Mouse (Mus musculus) right cerebral cortex, postnatal 10 days (tissue): ENCODE results near the gene Drc1.

ENCODE experiments used
- DNase-seq, 2 experiments: peaks; one replicate each; pipeline ENCODE4 v3.0.0; 2021; ENCODE audit warnings: low spot score in 2 of 2

Gene Drc1

DNA sequence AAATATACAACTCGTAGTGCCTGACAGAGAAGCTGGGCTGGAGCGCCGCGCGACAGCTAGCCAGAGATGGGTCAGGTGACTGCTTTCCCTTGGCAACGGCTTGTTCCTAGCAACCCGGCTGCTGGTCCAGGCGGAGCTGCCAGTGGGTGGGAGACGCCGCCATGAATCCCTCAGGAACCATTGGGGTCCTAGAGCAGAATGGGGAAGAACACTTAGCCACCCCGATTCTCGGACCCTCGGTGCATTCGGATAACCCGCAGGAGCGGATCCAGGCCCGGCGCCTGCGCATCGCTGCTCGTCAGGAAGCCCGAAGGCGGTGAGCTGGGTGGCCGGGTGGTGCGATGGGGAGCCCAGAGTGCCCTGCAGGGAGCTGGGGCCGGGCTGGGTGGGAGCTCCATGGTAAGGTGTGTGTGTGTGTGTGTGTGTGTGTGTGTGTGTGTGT, at the start of gene Drc1:
Gene Drc1 (plus strand): TSS at position 98 of the 442 bp plus-strand sequence.
- DNase-seq: peak; percentile 88 to 89

- no peak for DNase-seq
Observed at GRCm38 (mm10) chr5:30231891-30232270, 49.3 kb upstream of the Drc1 start.

DNA sequence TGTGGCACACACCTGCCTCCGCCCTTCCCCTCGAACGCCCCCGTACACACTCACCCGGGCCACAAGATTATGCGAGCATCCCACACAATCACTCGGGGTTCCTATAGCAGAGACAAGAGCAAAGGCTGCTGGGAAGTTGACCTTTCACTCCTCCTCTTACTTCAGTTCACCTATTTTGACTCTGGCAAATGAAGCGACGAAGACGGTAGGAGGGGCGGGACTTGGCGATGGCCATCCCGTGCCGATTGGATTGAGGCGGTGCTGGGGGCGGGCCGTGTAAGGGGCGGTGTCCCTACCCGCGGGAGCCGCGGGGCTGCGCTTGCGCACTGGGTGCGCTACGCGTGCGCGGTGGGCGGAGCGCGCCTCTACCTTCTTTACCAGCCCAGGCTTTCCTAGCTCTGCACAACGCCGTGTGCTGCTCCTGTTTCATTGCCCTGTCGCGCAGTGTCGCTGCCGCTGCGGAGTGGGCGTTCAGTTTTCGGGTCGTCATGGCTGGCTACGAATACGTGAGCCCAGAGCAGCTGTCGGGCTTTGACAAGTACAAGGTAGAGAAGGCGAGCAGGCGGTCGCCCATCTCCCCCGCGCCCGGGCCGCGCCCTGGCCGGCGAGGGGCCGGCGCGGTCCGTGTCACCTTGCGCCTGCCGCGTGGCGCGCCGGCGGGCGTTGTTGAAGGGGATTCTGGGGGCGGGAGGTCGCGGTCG, 48.8 kb upstream of the Drc1 start, which contains the start of gene Selenoi:
Gene Selenoi (plus strand): TSS at position 311 of the 701 bp plus-strand sequence.
- DNase-seq: peak; percentile 99

DNA sequence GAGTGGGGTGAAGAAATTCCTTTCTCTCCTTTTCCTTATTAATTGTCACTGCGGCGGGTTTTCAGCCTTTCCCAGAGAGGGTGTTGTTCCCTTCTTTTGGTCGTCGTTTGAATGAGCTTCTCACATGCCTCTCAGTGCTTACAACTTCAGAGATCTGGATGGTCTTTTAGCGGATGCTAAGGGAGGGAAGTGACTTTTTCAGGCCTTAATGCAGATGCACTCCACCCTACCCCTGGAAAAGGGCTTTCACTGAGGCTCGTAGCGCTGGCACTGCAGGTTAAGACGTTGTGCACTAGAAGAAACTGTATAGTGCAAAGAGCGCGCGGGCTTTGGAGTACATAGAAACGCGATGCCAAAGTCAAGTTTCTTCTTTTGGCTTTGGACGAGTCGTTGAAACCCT, 48.1 kb upstream of the Drc1 start:
- peak; percentile 32 to 36 for DNase-seq

DNA sequence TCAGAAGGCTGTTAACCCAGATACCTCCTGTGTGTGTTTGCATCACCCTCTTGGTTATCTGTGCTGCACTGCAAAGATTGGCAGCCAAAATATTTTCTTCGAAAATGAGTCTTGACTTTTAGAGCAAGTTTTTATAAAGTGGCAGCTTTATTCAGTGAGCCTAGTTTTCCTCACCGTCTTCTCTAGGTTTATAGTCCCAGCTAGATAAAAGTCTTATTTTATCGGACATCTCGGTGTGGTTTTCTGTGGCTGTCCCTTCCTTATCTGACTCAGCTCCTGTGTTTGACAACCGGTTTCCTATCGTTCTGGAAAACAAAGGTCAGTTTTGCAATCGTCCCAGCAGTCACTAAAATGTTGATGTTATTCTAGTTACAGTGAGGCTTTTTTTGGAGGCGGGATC, 47.2 kb upstream of the Drc1 start:
- no peak for DNase-seq

GRCm38 (mm10) chr5:30235641-30236126, 45.5 kb upstream of the Drc1 start:
- DNase-seq: no peak

DNA sequence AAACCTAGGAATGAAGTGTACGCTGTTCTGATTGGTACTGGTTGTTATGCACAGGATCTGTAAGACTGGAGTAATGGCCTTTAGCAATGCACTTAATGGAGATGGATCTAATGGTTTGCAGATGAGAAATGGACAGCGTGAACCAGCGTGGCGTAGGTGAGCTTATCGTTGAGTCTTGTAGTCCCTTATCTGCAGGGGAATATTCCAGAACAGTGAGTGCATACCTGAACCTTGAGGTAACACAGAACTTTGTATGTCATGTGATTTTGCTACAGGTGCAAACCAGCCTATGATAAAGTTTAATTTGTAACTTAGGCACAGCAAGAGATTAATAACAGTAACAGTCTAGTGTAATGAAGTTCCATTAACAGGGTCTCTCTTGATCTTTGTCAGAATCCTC, 42.7 kb upstream of the Drc1 start:
- no peak for DNase-seq

- DNase-seq: no peak
Observed at GRCm38 (mm10) chr5:30240552-30240951, 40.6 kb upstream of the Drc1 start.

GRCm38 (mm10) chr5:30242410-30242809, 38.8 kb upstream of the Drc1 start:
- DNase-seq: no peak

GRCm38 (mm10) chr5:30243741-30244140, 37.4 kb upstream of the Drc1 start:
- peak in 1 of 2 experiments; percentile 31 for DNase-seq

GRCm38 (mm10) chr5:30245861-30246416, 35.2 kb upstream of the Drc1 start:
- DNase-seq: no peak

- DNase-seq: peak in 1 of 2 experiments; percentile 35
Observed at GRCm38 (mm10) chr5:30247666-30248065, 33.5 kb upstream of the Drc1 start.

DNA sequence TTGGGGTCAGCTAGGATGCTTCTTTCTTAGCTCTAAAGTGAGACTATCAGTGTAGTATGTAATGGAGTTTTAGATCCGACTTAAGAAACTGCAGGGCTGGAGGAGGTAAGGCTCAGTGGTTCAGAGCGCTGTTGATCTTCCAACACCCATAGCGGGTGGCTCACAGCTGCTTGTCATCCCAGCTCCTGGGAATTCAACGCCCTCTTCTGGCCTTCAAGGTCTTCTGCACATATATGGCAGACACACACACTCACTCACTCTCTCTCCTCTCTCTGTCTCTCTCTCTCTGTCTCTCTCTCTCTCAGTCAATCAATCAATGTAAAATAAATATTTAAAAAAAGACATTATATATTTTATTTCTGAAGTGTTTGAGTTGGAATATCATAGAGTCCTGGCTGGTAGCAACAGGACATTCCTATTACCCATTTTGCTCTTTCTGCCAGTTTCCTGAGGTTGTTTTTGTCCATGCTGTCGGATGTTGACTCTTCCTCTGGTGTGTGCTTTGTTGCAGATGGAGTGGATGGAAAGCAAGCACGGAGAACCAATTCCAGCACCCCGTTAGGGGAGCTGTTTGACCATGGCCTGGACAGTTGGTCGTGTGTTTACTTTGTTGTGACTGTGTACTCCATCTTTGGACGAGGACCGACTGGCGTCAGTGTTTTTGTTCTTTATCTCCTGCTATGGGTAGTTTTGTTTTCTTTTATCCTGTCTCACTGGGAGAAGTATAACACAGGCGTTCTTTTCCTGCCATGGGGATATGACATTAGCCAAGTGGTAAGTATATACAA, 25.4 kb upstream of the Drc1 start:
- DNase-seq: no peak

- DNase-seq: no peak
Observed at GRCm38 (mm10) chr5:30258776-30259175, 22.4 kb upstream of the Drc1 start.

GRCm38 (mm10) chr5:30270571-30271190, 10.5 kb upstream of the Drc1 start:
- DNase-seq: peak; percentile 77 to 89

DNA sequence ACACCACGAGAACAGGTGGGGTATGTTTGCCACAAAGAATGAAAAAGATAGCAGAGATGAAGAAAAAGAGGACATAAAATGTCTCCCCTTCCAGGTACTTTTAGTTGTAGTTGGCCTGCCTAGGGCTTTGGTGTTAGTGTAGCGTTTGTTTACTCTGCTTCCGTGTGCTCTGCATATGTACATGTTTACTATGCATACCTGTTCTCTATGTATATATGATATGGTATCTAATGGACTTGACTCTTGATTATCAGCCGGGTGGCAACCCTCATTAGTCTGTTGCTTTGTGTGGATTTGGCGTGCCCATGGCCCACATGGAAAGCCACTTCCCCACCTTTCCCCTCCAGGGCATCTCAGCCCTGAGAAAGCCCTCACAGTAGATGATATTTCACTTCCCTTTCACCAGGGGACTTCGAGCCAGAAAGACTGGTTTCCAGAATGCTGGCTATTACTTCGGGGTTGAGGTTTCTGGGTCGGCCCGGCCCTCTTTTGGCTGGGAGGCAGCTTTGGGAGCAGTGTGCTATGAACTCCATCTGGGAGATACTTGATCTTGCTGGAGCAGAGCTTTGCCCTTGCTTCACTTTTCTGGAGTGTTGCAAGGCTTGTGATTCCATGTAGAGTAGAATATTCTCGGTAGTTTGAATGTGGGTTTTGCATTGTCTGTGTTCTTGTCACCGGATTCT, 9.4 kb upstream of the Drc1 start:
- DNase-seq: no peak

GRCm38 (mm10) chr5:30276361-30276760, 4.8 kb upstream of the Drc1 start:
- no peak for DNase-seq

GRCm38 (mm10) chr5:30278952-30279351, 2.2 kb upstream of the Drc1 start:
- no peak for DNase-seq

DNA sequence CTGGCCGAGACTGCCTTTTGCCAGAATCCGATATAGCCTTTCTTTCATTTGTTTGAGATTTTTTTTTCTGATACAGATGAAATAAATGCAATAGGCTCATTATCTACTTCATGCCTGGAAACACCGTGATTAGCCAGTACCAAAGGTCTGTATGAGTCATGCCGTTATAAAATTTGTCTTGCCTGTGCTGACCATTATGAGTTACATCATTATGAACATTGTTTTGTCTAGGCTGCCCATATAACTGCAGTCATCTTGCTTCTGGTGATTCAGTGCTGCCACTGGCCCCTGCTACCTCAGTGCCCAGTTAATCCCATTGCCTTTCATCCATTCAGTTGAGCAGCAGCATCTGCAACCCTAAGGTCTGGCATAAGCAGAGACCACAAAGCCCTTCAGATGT, 1.7 kb upstream of the Drc1 start:
- DNase-seq: no peak

DNA sequence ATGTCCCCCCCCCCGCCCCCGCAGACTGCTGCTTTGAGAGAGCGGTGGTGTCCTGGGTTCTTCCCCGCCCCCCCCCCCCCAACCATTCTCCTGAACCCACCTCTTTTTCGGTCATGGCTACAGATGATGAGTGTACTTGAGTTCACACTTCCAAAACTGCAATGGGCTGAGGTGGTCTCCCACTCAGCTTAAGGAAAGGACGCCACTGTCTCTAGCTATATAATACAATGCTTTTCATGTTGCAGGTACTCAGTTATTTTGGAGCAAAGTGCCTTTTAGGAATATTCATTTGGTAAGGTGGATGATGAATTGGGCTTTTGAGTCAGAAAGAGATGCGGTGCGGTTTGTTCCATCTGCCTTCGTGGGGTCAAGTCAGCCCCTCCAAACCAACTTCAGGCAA, 324 bp upstream of the Drc1 start:
- no peak for DNase-seq

DNA sequence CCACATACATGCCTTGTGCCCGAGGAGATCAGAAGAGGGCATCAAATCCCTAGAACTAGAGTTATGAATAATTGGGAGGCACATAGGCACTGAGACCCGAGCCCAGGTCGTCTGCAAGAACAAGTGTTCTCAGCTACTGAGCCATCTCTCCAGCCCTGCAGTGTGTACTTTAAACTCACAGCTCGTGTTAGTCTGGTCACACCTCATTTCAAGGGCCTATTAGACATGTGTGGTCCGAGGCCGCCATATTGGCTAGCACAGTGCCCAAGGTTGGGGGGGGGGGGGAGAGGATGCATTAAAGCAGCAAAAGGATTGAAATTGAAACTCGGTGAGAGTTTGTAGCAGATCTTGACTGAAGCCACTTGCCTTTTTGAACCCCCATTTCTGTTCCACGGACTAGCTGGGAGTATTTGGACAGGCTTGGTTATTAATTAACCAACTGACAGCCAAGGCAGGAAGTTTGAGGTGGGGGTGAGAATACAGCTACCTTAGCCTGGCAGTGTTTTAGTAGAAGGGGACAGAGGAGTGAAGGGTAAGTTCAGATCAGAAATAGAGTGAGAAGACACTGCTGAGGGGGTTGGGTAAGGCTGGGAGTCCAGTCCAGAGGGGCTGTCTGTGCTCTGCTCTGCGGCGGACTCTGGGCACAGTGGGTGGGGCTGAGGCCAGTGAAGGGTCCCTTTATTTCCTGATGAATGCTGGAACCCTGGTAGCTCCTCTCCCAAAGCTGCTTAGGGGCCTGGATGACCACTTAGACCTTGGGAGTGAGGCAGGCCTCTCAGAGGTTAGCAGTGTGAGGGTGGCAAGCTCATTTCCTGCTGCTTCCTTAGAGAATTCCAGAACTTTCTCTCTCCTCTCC, 5.0 kb downstream of the Drc1 start:
- DNase-seq: no peak
